Mouse (Mus musculus): ENCODE data around the gene Zc3h10. TPM values are rescaled to one million over a fixed set of nuclear protein-coding genes. Genes with fewer than 3 reads are reported as not detected.

The Zc3h10 gene
- polyA plus RNA-seq, 1 experiment from 2014 or later, result 8.0 TPM

- 8% methylated on average over 11 of the region's 11 CpGs for WGBS (ENCODE audit: insufficient replicate concordance)
- peak overlapping the region; percentile 89 for H3K4me3 ChIP-seq (ENCODE audit: low read depth, low read length)
- H3K9me3 ChIP-seq (replicated peaks; ENCODE audit: control insufficient read depth, low read length), result no peaks in the 10 kb centered on the region
- ATAC-seq (replicated peaks; ENCODE audit: insufficient number of reproducible peaks, low FRiP score, low TSS enrichment), result no peak
- peak overlapping the region; percentile 1; the same call in 1 of the 2 replicates for H3K27ac ChIP-seq (ENCODE audit: low read depth, low read length)
- peak overlapping the region; percentile 83 for H3K9ac ChIP-seq (ENCODE audit: low read depth, low read length)
- 0 out of 2 replicates have a peak, but pooled peaks cover 3% of the 10 kb centered on the region for H3K4me1 ChIP-seq (ENCODE audit: control insufficient read depth, insufficient read depth, low read length)
- peak overlapping the region; percentile 100 for H3K4me2 ChIP-seq
- peaks cover 4% of the 10 kb centered on the region for H3K36me3 ChIP-seq (ENCODE audit: control insufficient read depth, insufficient read depth, low read length)
- H3K27me3 ChIP-seq (ENCODE audit: control insufficient read depth, insufficient read depth, low read length), result no peaks in the 10 kb centered on the region
Observed at GRCm38 (mm10) chr10:128524111-128524731, 23.4 kb downstream of the Zc3h10 start.

GRCm38 (mm10) chr10:128522351-128522750 lies 25.2 kb downstream of the Zc3h10 start:
- no peak for ATAC-seq (replicated peaks; ENCODE audit: insufficient number of reproducible peaks, low FRiP score, low TSS enrichment)
- no peak overlapping the region for H3K4me2 ChIP-seq
- no peak overlapping the region for H3K27ac ChIP-seq (ENCODE audit: low read depth, low read length)
- H3K36me3 ChIP-seq (ENCODE audit: control insufficient read depth, insufficient read depth, low read length), result peaks cover 4% of the 10 kb centered on the region
- H3K4me3 ChIP-seq (ENCODE audit: low read depth, low read length), result no peak overlapping the region
- no peaks in the 10 kb centered on the region for H3K9me3 ChIP-seq (replicated peaks; ENCODE audit: control insufficient read depth, low read length)
- 0 out of 2 replicates have a peak, but pooled peaks cover 7% of the 10 kb centered on the region for H3K27me3 ChIP-seq (ENCODE audit: control insufficient read depth, insufficient read depth, low read length)
- H3K4me1 ChIP-seq (ENCODE audit: control insufficient read depth, insufficient read depth, low read length), result 0 out of 2 replicates have a peak, but pooled peaks cover 3% of the 10 kb centered on the region
- H3K9ac ChIP-seq (ENCODE audit: low read depth, low read length), result no peak overlapping the region
- WGBS (ENCODE audit: insufficient replicate concordance), result 77% methylated on average over 6 of the region's 6 CpGs

DNA sequence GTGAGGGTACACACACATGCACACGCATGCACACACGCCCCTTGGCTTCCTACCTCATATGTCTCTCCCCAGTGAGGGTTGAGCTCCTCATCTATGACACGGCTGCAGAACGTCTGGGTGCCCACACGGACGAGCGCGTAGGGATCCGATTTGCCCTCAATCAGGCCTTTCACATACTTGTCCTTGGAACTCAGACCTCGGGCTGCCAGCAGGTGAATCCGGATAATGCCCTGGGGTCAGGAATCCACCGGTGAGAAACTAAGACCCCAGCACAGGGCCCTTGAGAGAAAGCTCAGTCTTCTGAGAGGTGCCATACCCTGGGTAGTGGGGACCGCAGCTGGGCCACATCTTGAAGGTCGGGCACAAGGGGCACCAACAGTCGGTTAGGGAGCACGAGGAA lies 27.0 kb downstream of the Zc3h10 start:
- H3K9ac ChIP-seq (ENCODE audit: low read depth, low read length), result no peak overlapping the region
- no peaks in the 10 kb centered on the region for H3K9me3 ChIP-seq (replicated peaks; ENCODE audit: control insufficient read depth, low read length)
- H3K4me2 ChIP-seq, result no peak overlapping the region
- H3K27me3 ChIP-seq (ENCODE audit: control insufficient read depth, insufficient read depth, low read length), result peaks cover 18% of the 10 kb centered on the region
- no peak for ATAC-seq (replicated peaks; ENCODE audit: insufficient number of reproducible peaks, low FRiP score, low TSS enrichment)
- H3K27ac ChIP-seq (ENCODE audit: low read depth, low read length), result no peak overlapping the region
- peaks cover 4% of the 10 kb centered on the region for H3K36me3 ChIP-seq (ENCODE audit: control insufficient read depth, insufficient read depth, low read length)
- 84% methylated on average over 16 of the region's 16 CpGs for WGBS (ENCODE audit: insufficient replicate concordance)
- H3K4me1 ChIP-seq (ENCODE audit: control insufficient read depth, insufficient read depth, low read length), result 0 out of 2 replicates have a peak, but pooled peaks cover 5% of the 10 kb centered on the region
- no peak overlapping the region for H3K4me3 ChIP-seq (ENCODE audit: low read depth, low read length)

GRCm38 (mm10) chr10:128518833-128519232 lies 28.7 kb downstream of the Zc3h10 start:
- Histone ChIP-seq H3K4me3 (ENCODE audit: low read depth, low read length) (no peak overlapping the region), H3K36me3 (ENCODE audit: control insufficient read depth, insufficient read depth, low read length) (peaks cover 4% of the 10 kb centered on the region), H3K9me3 (replicated peaks; ENCODE audit: control insufficient read depth, low read length) (no peaks in the 10 kb centered on the region), H3K27ac (ENCODE audit: low read depth, low read length) (no peak overlapping the region), H3K27me3 (ENCODE audit: control insufficient read depth, insufficient read depth, low read length) (peaks cover 18% of the 10 kb centered on the region), H3K4me2 (no peak overlapping the region), H3K9ac (ENCODE audit: low read depth, low read length) (no peak overlapping the region), H3K4me1 (ENCODE audit: control insufficient read depth, insufficient read depth, low read length) (0 out of 2 replicates have a peak, but pooled peaks cover 2% of the 10 kb centered on the region)
- WGBS (ENCODE audit: insufficient replicate concordance), result 72% methylated on average over 7 of the region's 7 CpGs
- ATAC-seq (replicated peaks; ENCODE audit: insufficient number of reproducible peaks, low FRiP score, low TSS enrichment), result no peak

- 32% methylated on average over 6 of the region's 6 CpGs for WGBS (ENCODE audit: insufficient replicate concordance)
Observed at GRCm38 (mm10) chr10:128516677-128517076, 30.9 kb downstream of the Zc3h10 start.

GRCm38 (mm10) chr10:128516029-128516428 lies 31.5 kb downstream of the Zc3h10 start:
- peaks cover 4% of the 10 kb centered on the region for H3K36me3 ChIP-seq (ENCODE audit: control insufficient read depth, insufficient read depth, low read length)

More at GRCm38 (mm10) chr10:128516677-128517076, 30.9 kb downstream of the Zc3h10 start:
- peaks cover 4% of the 10 kb centered on the region for H3K36me3 ChIP-seq (ENCODE audit: control insufficient read depth, insufficient read depth, low read length)
- no peak overlapping the region for H3K27ac ChIP-seq (ENCODE audit: low read depth, low read length)
- no peak overlapping the region for H3K9ac ChIP-seq (ENCODE audit: low read depth, low read length)
- no peaks in the 10 kb centered on the region for H3K9me3 ChIP-seq (replicated peaks; ENCODE audit: control insufficient read depth, low read length)
- H3K4me3 ChIP-seq (ENCODE audit: low read depth, low read length), result no peak overlapping the region
- 0 out of 2 replicates have a peak, but pooled peaks cover 2% of the 10 kb centered on the region for H3K4me1 ChIP-seq (ENCODE audit: control insufficient read depth, insufficient read depth, low read length)
- 0 out of 2 replicates have a peak, but pooled peaks have one; percentile 58 for ATAC-seq (replicated peaks; ENCODE audit: insufficient number of reproducible peaks, low FRiP score, low TSS enrichment)
- H3K4me2 ChIP-seq, result peak overlapping the region; percentile 47
- peaks cover 18% of the 10 kb centered on the region for H3K27me3 ChIP-seq (ENCODE audit: control insufficient read depth, insufficient read depth, low read length)

DNA sequence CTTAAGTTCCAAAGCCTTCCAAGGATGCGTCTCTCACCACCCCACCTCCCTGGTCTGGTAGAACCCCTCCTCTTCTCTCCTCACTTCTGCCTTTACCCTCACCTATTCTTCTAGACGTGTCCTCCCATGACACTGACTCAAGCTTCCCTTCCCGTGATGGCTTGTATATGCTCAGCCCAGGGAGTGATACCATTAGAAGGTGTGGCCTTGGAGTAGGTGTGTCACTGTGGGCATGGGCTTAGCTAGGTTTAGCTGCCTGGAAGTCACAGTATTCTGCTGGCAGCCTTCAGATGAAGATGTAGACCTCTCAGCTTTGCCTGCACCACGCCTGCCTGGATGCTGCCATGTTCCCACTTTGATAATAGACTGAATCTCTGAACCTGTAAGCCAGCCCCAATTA lies 32.5 kb downstream of the Zc3h10 start:
- Histone ChIP-seq H3K27ac (ENCODE audit: low read depth, low read length) (no peak overlapping the region), H3K27me3 (ENCODE audit: control insufficient read depth, insufficient read depth, low read length) (peaks cover 18% of the 10 kb centered on the region), H3K36me3 (ENCODE audit: control insufficient read depth, insufficient read depth, low read length) (peaks cover under 1% of the 10 kb centered on the region), H3K4me1 (ENCODE audit: control insufficient read depth, insufficient read depth, low read length) (0 out of 2 replicates have a peak, but pooled peaks cover 2% of the 10 kb centered on the region), H3K9ac (ENCODE audit: low read depth, low read length) (no peak overlapping the region), H3K9me3 (replicated peaks; ENCODE audit: control insufficient read depth, low read length) (no peaks in the 10 kb centered on the region), H3K4me2 (no peak overlapping the region), H3K4me3 (ENCODE audit: low read depth, low read length) (no peak overlapping the region)
- 82% methylated on average over 4 of the region's 4 CpGs for WGBS (ENCODE audit: insufficient replicate concordance)
- ATAC-seq (replicated peaks; ENCODE audit: insufficient number of reproducible peaks, low FRiP score, low TSS enrichment), result no peak

More at GRCm38 (mm10) chr10:128516029-128516428, 31.5 kb downstream of the Zc3h10 start:
- WGBS (ENCODE audit: insufficient replicate concordance), result 26% methylated on average over 20 of the region's 20 CpGs
- H3K27ac ChIP-seq (ENCODE audit: low read depth, low read length), result no peak overlapping the region
- H3K4me3 ChIP-seq (ENCODE audit: low read depth, low read length), result 0 out of 2 replicates have a peak overlapping the region, but pooled peaks have one; percentile 30
- peak; percentile 53; the same call in 1 of the 2 replicates for ATAC-seq (replicated peaks; ENCODE audit: insufficient number of reproducible peaks, low FRiP score, low TSS enrichment)
- peaks cover 18% of the 10 kb centered on the region for H3K27me3 ChIP-seq (ENCODE audit: control insufficient read depth, insufficient read depth, low read length)
- no peaks in the 10 kb centered on the region for H3K9me3 ChIP-seq (replicated peaks; ENCODE audit: control insufficient read depth, low read length)
- H3K4me2 ChIP-seq, result peak overlapping the region; percentile 47
- 0 out of 2 replicates have a peak overlapping the region, but pooled peaks have one; percentile 30 for H3K9ac ChIP-seq (ENCODE audit: low read depth, low read length)
- H3K4me1 ChIP-seq (ENCODE audit: control insufficient read depth, insufficient read depth, low read length), result 0 out of 2 replicates have a peak, but pooled peaks cover 2% of the 10 kb centered on the region

- no peaks in the 10 kb centered on the region; the same call in 1 of the 2 replicates for H3K36me3 ChIP-seq (ENCODE audit: control insufficient read depth, insufficient read depth, low read length)
- WGBS (ENCODE audit: insufficient replicate concordance), result 79% methylated on average over 12 of the region's 12 CpGs
- H3K27me3 ChIP-seq (ENCODE audit: control insufficient read depth, insufficient read depth, low read length), result peaks cover 6% of the 10 kb centered on the region; the same call in 1 of the 2 replicates
- H3K4me2 ChIP-seq, result no peak overlapping the region
- 0 out of 2 replicates have a peak, but pooled peaks cover 2% of the 10 kb centered on the region for H3K4me1 ChIP-seq (ENCODE audit: control insufficient read depth, insufficient read depth, low read length)
- H3K9ac ChIP-seq (ENCODE audit: low read depth, low read length), result no peak overlapping the region
- ATAC-seq (replicated peaks; ENCODE audit: insufficient number of reproducible peaks, low FRiP score, low TSS enrichment), result no peak
- H3K27ac ChIP-seq (ENCODE audit: low read depth, low read length), result no peak overlapping the region
- H3K4me3 ChIP-seq (ENCODE audit: low read depth, low read length), result no peak overlapping the region
- H3K9me3 ChIP-seq (replicated peaks; ENCODE audit: control insufficient read depth, low read length), result no peaks in the 10 kb centered on the region
Observed at GRCm38 (mm10) chr10:128511761-128512160, 35.8 kb downstream of the Zc3h10 start.
